Mouse (Mus musculus) limb, embryonic 11.5 days (tissue): ENCODE results near the gene Garem2. TPM values are rescaled to one million over a fixed set of nuclear protein-coding genes. Genes with fewer than 3 reads are reported as not detected.
A peak's percentile ranks its signal among the peaks of the same experiment; 100 is the strongest.
"Not testable (repeated sequence)": the region's sequence is repeated elsewhere in the genome, so short reads cannot be mapped to it uniquely, and the experiment has no call there.

Experiments used
- ATAC-seq: fragments of 200-750 bp; cut with Nextera tagmentation; 2 replicates; pipeline ENCODE4 v1.8.0; 2017; ENCODE audit warnings: low read depth; ENCODE audit not compliant: insufficient number of reproducible peaks, low FRiP score, low TSS enrichment
- DNase-seq: peaks from one replicate; pipeline ENCODE4 v3.0.0-alpha.2; 2015; ENCODE audit warnings: low spot score
- H3K27ac ChIP-seq: fragments of 300-500 bp; sonication (generic); replicated peaks from 2 replicates; pipeline ENCODE4 v1.5.1; 2014; ENCODE audit warnings: low read depth, mild to moderate bottlenecking, low read length
- H3K27me3 ChIP-seq: fragments of 300-500 bp; sonication (generic); 2 replicates; pipeline ENCODE4 v1.6.1; 2014; ENCODE audit warnings: mild to moderate bottlenecking, low read length, mixed read lengths; ENCODE audit not compliant: control insufficient read depth, insufficient read depth
- H3K36me3 ChIP-seq: fragments of 300-500 bp; sonication (generic); 2 replicates; pipeline ENCODE4 v1.6.1; 2014; ENCODE audit warnings: mild to moderate bottlenecking, low read length, moderate library complexity, mixed read lengths; ENCODE audit not compliant: control insufficient read depth, insufficient read depth
- H3K4me1 ChIP-seq: fragments of 300-500 bp; sonication (generic); 2 replicates; pipeline ENCODE4 v1.6.1; 2014; ENCODE audit warnings: low read length, mixed read lengths; ENCODE audit not compliant: control insufficient read depth, insufficient read depth
- H3K4me2 ChIP-seq: fragments of 300-500 bp; sonication (generic); 2 replicates; pipeline ENCODE4 v1.6.1; 2014; ENCODE audit warnings: low read depth, mild to moderate bottlenecking, moderate library complexity; ENCODE audit not compliant: severe bottlenecking
- H3K4me3 ChIP-seq: fragments of 300-500 bp; sonication (generic); 2 replicates; pipeline ENCODE4 v1.5.1; 2014; ENCODE audit warnings: low read depth, low read length
- H3K9ac ChIP-seq: fragments of 300-500 bp; sonication (generic); 2 replicates; pipeline ENCODE4 v1.6.1; 2014; ENCODE audit warnings: mild to moderate bottlenecking, low read length
- H3K9me3 ChIP-seq: fragments of 300-500 bp; sonication (generic); 2 replicates; pipeline ENCODE4 v1.6.1; 2016; ENCODE audit warnings: low read length; ENCODE audit not compliant: control insufficient read depth
- WGBS: fragments of 180-500 bp; shearing (Covaris S2); extraction: QIAGEN DNeasy Blood & Tissue Kit; methylation state at CpG from one replicate; pipeline ENCODE4 v1.1.7; 2014; 5-methylcytosine and 5-hydroxymethylcytosine counted together
- polyA plus RNA-seq: library from polyadenylated mRNA; unstranded; fragments of >200 nt; fragmentation: Nextera tagmentation; extraction: Ambion mirVana; gene quantifications from 2 replicates; pipeline ENCODE4 v1.2.1, GENCODE M21; 2014

The Garem2 gene
- polyA plus RNA-seq: 0.44 and 0.51 TPM in 2 replicates

GRCm38 (mm10) chr5:30104841-30105667 is at the start of gene Garem2:
Gene Garem2, plus strand, starts transcription at chr5:30105161.
- WGBS: under 1% methylated on average over 52 of the region's 65 CpGs
- no peaks in the 10 kb centered on the region for H3K9me3 ChIP-seq
- ATAC-seq: peak; percentile 53; the same call in 1 of the 2 replicates
- H3K4me2 ChIP-seq: peak within 1 kb of the TSS; percentile 95
- H3K4me1 ChIP-seq: peaks cover 17% of the 10 kb centered on the region
- H3K4me3 ChIP-seq: peak within 1 kb of the TSS; percentile 46
- H3K27ac ChIP-seq: no peak within 1 kb of the TSS
- no peaks in the 10 kb centered on the region for H3K36me3 ChIP-seq
- peak within 1 kb of the TSS; percentile 43; the same call in 1 of the 2 replicates for H3K9ac ChIP-seq
- peak; percentile 69 for DNase-seq
- peaks cover 43% of the 10 kb centered on the region for H3K27me3 ChIP-seq

GRCm38 (mm10) chr5:30058216-30058731 is 46.7 kb upstream of the Garem2 start:
- H3K27me3 ChIP-seq: no peaks in the 10 kb centered on the region
- 92% methylated on average over 6 of the region's 6 CpGs for WGBS
- no peak overlapping the region for H3K9ac ChIP-seq
- no peak overlapping the region for H3K27ac ChIP-seq
- H3K4me1 ChIP-seq: no peaks in the 10 kb centered on the region
- DNase-seq (no peak), ATAC-seq (no peak)
- peaks cover 13% of the 10 kb centered on the region for H3K36me3 ChIP-seq
- no peaks in the 10 kb centered on the region for H3K9me3 ChIP-seq
- no peak overlapping the region for H3K4me2 ChIP-seq
- H3K4me3 ChIP-seq: no peak overlapping the region

- not testable (repeated sequence) for H3K9me3 ChIP-seq, H3K27me3 ChIP-seq, ATAC-seq, H3K4me2 ChIP-seq, H3K27ac ChIP-seq, H3K9ac ChIP-seq, H3K4me1 ChIP-seq, DNase-seq, H3K4me3 ChIP-seq
- 80% methylated on average over 5 of the region's 5 CpGs for WGBS
- peaks cover 15% of the 10 kb centered on the region for H3K36me3 ChIP-seq
Measured at GRCm38 (mm10) chr5:30059607-30060006, 45.4 kb upstream of the Garem2 start.

DNA sequence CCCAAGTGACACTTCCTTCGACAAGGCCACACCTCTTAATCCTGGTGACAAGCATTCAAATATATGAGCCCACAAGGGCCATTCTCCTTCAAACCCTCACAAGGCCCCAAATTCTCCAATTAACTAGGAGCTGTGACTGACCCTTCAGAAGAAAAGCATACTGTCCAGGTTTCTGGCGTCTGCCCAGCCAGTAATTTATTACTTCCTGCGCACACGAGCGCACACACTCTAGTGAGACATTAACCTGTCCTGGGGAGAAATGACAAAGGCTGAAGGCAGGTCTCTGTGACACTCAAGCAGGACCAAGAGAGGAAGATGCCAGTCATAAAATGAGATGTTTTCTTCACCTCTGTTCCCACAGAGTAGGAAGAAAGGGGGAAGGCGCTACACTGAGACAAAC is 37.2 kb upstream of the Garem2 start:
- no peak overlapping the region for H3K9ac ChIP-seq
- ATAC-seq (no peak), DNase-seq (no peak)
- H3K36me3 ChIP-seq: peaks cover 12% of the 10 kb centered on the region
- H3K27ac ChIP-seq: no peak overlapping the region
- no peaks in the 10 kb centered on the region for H3K9me3 ChIP-seq
- H3K4me3 ChIP-seq: no peak overlapping the region
- no peak overlapping the region for H3K4me2 ChIP-seq
- 31% methylated on average over 6 of the region's 6 CpGs for WGBS
- H3K27me3 ChIP-seq: no peaks in the 10 kb centered on the region
- H3K4me1 ChIP-seq: peaks cover 6% of the 10 kb centered on the region; the same call in 1 of the 2 replicates

GRCm38 (mm10) chr5:30071677-30072076 is 33.3 kb upstream of the Garem2 start:
- Histone ChIP-seq H3K36me3 (peaks cover 10% of the 10 kb centered on the region), H3K4me1 (peaks cover 6% of the 10 kb centered on the region; the same call in 1 of the 2 replicates), H3K9me3 (no peaks in the 10 kb centered on the region), H3K27me3 (no peaks in the 10 kb centered on the region), H3K4me2 (peak overlapping the region; percentile 47), H3K9ac (no peak overlapping the region), H3K27ac (no peak overlapping the region), H3K4me3 (no peak overlapping the region)
- DNase-seq: no peak
- no peak for ATAC-seq
- 84% methylated on average over 6 of the region's 6 CpGs for WGBS

- no peak for DNase-seq
- H3K36me3 ChIP-seq: peaks cover 8% of the 10 kb centered on the region
- H3K27me3 ChIP-seq: no peaks in the 10 kb centered on the region
- no peak overlapping the region for H3K9ac ChIP-seq
- H3K4me1 ChIP-seq: peaks cover 6% of the 10 kb centered on the region; the same call in 1 of the 2 replicates
- no peak overlapping the region for H3K27ac ChIP-seq
- H3K4me3 ChIP-seq: peak overlapping the region; percentile 70
- no peak for ATAC-seq
- H3K4me2 ChIP-seq: peak overlapping the region; percentile 47
- no peaks in the 10 kb centered on the region for H3K9me3 ChIP-seq
- WGBS: 52% methylated on average over 3 of the region's 3 CpGs
Measured at GRCm38 (mm10) chr5:30072377-30072776, 32.6 kb upstream of the Garem2 start.

DNA sequence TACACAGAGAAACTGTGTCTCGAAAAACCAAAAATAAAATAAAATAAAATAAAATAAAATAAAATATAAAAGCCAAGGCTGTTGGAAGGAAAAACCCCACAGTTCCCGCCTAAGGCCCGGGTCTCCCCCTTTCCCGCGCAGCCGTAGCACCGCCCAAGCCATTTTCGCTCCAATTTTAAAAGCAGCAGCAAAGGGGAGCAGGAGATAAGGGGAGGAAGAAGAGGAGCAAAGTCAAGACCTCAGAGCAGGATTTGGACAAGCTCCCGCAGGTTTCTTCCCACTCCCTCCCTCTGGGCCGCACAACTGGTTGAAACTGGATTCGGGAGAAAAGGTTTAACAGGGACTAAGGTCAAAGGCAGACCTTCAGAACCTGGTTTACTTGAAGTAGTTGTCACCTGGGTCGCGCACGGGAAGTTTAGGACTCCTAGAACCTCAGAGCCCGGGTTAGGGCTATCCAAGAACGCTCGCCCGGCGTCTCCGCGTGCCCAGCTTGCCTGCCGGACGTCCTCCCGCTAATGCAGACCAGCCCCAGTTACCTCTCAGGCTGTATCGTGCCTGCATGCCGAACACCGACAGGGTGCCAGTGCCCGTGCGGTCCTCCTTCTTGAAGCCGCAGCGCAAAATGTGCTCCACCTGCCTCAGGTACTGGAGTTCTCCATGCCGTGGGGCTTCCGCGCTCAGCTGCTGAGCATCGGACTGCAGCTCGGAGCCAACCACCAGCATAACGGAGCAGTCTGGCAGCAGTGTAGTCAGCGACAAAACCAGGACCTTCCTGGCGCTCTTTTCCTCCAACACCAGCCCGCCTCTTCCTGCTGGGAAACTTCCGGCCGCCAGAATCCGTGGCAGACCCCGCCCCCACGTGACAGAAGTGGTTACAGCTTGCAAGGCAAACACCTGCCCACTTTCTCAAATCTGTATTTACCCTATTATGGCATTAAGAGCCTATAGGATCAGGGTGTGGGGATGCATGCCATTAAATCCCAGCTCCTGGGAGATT is 31.8 kb upstream of the Garem2 start, which contains the start of gene Tyms:
Gene Tyms, minus strand, starts transcription at position 793 of the 997 bp plus-strand sequence.
- H3K4me3 ChIP-seq: peak within 1 kb of the TSS; percentile 70
- ATAC-seq (peak; percentile 82; the same call in 1 of the 2 replicates), DNase-seq (peak; percentile 92)
- H3K9me3 ChIP-seq: no peaks in the 10 kb centered on the region
- peaks cover 3% of the 10 kb centered on the region; the same call in 1 of the 2 replicates for H3K4me1 ChIP-seq
- H3K36me3 ChIP-seq: peaks cover 7% of the 10 kb centered on the region; the same call in 1 of the 2 replicates
- 1% methylated on average over 45 of the region's 45 CpGs for WGBS
- H3K9ac ChIP-seq: peak within 1 kb of the TSS; percentile 74
- peak within 1 kb of the TSS; percentile 47 for H3K4me2 ChIP-seq
- H3K27me3 ChIP-seq: no peaks in the 10 kb centered on the region
- peak within 1 kb of the TSS; percentile 74 for H3K27ac ChIP-seq

DNA sequence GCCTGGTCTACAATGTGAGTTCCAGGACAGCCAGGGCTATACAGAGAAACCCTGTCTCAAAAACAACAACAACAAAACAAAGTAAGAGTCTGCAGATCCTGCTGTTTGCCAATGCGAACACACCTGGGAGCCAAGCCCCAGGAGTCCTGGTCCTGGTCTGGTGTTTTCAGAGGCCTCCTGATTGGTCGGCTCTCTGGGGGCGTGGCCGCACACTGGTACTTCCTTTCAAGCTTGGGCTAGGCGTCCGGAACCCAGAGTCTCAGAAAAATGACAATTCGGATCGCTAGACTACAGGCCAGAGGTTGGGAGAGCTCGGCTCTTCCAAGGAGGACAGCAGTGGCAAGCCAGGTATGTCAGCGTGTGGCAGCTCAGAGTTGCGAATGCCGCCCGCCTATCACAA is 12.3 kb upstream of the Garem2 start:
- H3K9me3 ChIP-seq: no peaks in the 10 kb centered on the region
- H3K4me2 ChIP-seq: no peak overlapping the region
- H3K9ac ChIP-seq: no peak overlapping the region
- ATAC-seq (no peak), DNase-seq (no peak)
- H3K4me1 ChIP-seq: no peaks in the 10 kb centered on the region
- H3K27me3 ChIP-seq: no peaks in the 10 kb centered on the region
- H3K4me3 ChIP-seq: no peak overlapping the region
- H3K36me3 ChIP-seq: no peaks in the 10 kb centered on the region
- WGBS: 55% methylated on average over 13 of the region's 13 CpGs
- no peak overlapping the region for H3K27ac ChIP-seq
